Comparison of ENCODE assay signal across 16 mouse cellular contexts in genomic region chr9:58458856-58459553, GRCm38 (mm10). TPM values are rescaled to one million over a fixed set of nuclear protein-coding genes. Genes with fewer than 3 reads are reported as not detected.
DNase-seq lines count a peak whose midpoint lies in the region; ATAC-seq and TF ChIP-seq lines count a peak whose summit lies in the region.
"Had no signal": no experiment of that assay in that cellular context is flagged by ENCODE, and none has a peak within 500 bp of the region (broad histone marks: within the 10 kb centered on the region; RNA-seq: fewer than 3 reads in every experiment).

No protein-coding gene starts in this region.

- WGBS in heart, postnatal 0 days: 73% methylated on average over 6 of the region's 6 CpGs
- WGBS in heart, embryonic 10.5 days: 80% methylated on average over 6 of the region's 6 CpGs
- 76% methylated on average over 6 of the region's 6 CpGs for WGBS in midbrain, postnatal 0 days
- 80% methylated on average over 6 of the region's 6 CpGs for WGBS in midbrain, embryonic 10.5 days

- H3K27ac ChIP-seq in heart, postnatal 0 days (ENCODE audit: low read depth): no peak overlapping the region
- no peak overlapping the region for H3K27ac ChIP-seq in heart, embryonic 10.5 days
- no peak overlapping the region for H3K27ac ChIP-seq in midbrain, postnatal 0 days (ENCODE audit: low read depth, low read length)
- no peak overlapping the region for H3K27ac ChIP-seq in midbrain, embryonic 10.5 days (replicated peaks)
- H3K27ac ChIP-seq: hindbrain, embryonic 13.5 days; intestine, embryonic 15.5 days; liver, embryonic 12.5 days had no signal

- H3K9ac ChIP-seq in heart, postnatal 0 days (replicated peaks; ENCODE audit: low read depth, low read length): no peak overlapping the region
- H3K9ac ChIP-seq in midbrain, postnatal 0 days (replicated peaks; ENCODE audit: low read length, poor library complexity, severe bottlenecking): no peak overlapping the region
- H3K9ac ChIP-seq: hindbrain, embryonic 13.5 days; intestine, embryonic 15.5 days; liver, embryonic 12.5 days; neural tube, embryonic 13.5 days had no signal

- H3K4me3 ChIP-seq in heart, postnatal 0 days (ENCODE audit: low read depth, low read length): no peak overlapping the region
- no peak overlapping the region for H3K4me3 ChIP-seq in heart, embryonic 10.5 days
- no peak overlapping the region for H3K4me3 ChIP-seq in midbrain, postnatal 0 days (ENCODE audit: low read depth, low read length)
- no peak overlapping the region for H3K4me3 ChIP-seq in midbrain, embryonic 10.5 days
- H3K4me3 ChIP-seq: hindbrain, embryonic 13.5 days; intestine, embryonic 15.5 days; liver, embryonic 12.5 days; neural tube, embryonic 13.5 days had no signal

- H3K4me1 ChIP-seq in heart, postnatal 0 days (ENCODE audit: control insufficient read depth, insufficient read depth): peaks cover 16% of the 10 kb centered on the region
- peaks cover 7% of the 10 kb centered on the region; the same call in 1 of the 2 replicates for H3K4me1 ChIP-seq in heart, embryonic 10.5 days
- H3K4me1 ChIP-seq in midbrain, postnatal 0 days (ENCODE audit: insufficient read depth, low read length): peaks cover 10% of the 10 kb centered on the region; the same call in 1 of the 2 replicates
- peaks cover 34% of the 10 kb centered on the region for H3K4me1 ChIP-seq in midbrain, embryonic 10.5 days
- H3K4me1 ChIP-seq: liver, embryonic 12.5 days had no signal

- no peaks in the 10 kb centered on the region for H3K9me3 ChIP-seq in heart, postnatal 0 days (replicated peaks; ENCODE audit: control insufficient read depth, low read length)
- H3K9me3 ChIP-seq in heart, embryonic 10.5 days: no peaks in the 10 kb centered on the region
- H3K9me3 ChIP-seq in midbrain, postnatal 0 days (ENCODE audit: low read length): no peaks in the 10 kb centered on the region
- H3K9me3 ChIP-seq in midbrain, embryonic 10.5 days (replicated peaks): no peaks in the 10 kb centered on the region
- H3K9me3 ChIP-seq: hindbrain, embryonic 13.5 days; intestine, embryonic 15.5 days; liver, embryonic 12.5 days; neural tube, embryonic 13.5 days had no signal

- TF ChIP-seq EP300 in heart, postnatal 0 days (IDR thresholded peaks at IDR 0.05; ENCODE audit: low read depth): no peak

- no peak overlapping the region for H3K4me2 ChIP-seq in heart, postnatal 0 days (ENCODE audit: low read depth, low read length)
- no peak overlapping the region for H3K4me2 ChIP-seq in midbrain, postnatal 0 days (ENCODE audit: low read depth, low read length, poor library complexity, severe bottlenecking)
- H3K4me2 ChIP-seq: hindbrain, embryonic 13.5 days; intestine, embryonic 15.5 days; liver, embryonic 12.5 days; neural tube, embryonic 13.5 days had no signal

- ATAC-seq in heart, postnatal 0 days (ENCODE audit: insufficient read depth, low read depth): peak; percentile 49; the same call in 1 of the 2 replicates
- no peak for ATAC-seq in midbrain, postnatal 0 days (ENCODE audit: low FRiP score)
- no peak for ATAC-seq in granulocyte monocyte progenitor cell, adult 5-6 weeks (replicated peaks; ENCODE audit: poor library complexity, severe bottlenecking)
- ATAC-seq: intestine, embryonic 15.5 days; liver, embryonic 12.5 days had no signal

- H3K36me3 ChIP-seq in heart, postnatal 0 days (replicated peaks; ENCODE audit: control insufficient read depth, insufficient read depth, low read length): no peaks in the 10 kb centered on the region
- no peaks in the 10 kb centered on the region for H3K36me3 ChIP-seq in heart, embryonic 10.5 days
- no peaks in the 10 kb centered on the region for H3K36me3 ChIP-seq in midbrain, postnatal 0 days (ENCODE audit: insufficient read depth, low read length)
- no peaks in the 10 kb centered on the region for H3K36me3 ChIP-seq in midbrain, embryonic 10.5 days
- H3K36me3 ChIP-seq: hindbrain, embryonic 13.5 days; intestine, embryonic 15.5 days; liver, embryonic 12.5 days; neural tube, embryonic 13.5 days had no signal

- no peak for TF ChIP-seq CTCF in heart, postnatal 0 days (IDR thresholded peaks at IDR 0.05; ENCODE audit: low read depth)
- no peak for TF ChIP-seq CTCF in midbrain, postnatal 0 days (IDR thresholded peaks at IDR 0.05)

- H3K27me3 ChIP-seq in heart, postnatal 0 days (ENCODE audit: control insufficient read depth, insufficient read depth, low read length): no peaks in the 10 kb centered on the region
- H3K27me3 ChIP-seq in heart, embryonic 10.5 days (ENCODE audit: insufficient read depth, poor library complexity, severe bottlenecking): peaks cover 16% of the 10 kb centered on the region; the same call in 1 of the 2 replicates
- no peaks in the 10 kb centered on the region for H3K27me3 ChIP-seq in midbrain, postnatal 0 days (ENCODE audit: insufficient read depth, low read length)
- H3K27me3 ChIP-seq in midbrain, embryonic 10.5 days (ENCODE audit: low read depth, poor library complexity, severe bottlenecking): peaks cover 18% of the 10 kb centered on the region
- H3K27me3 ChIP-seq: hindbrain, embryonic 13.5 days; intestine, embryonic 15.5 days; neural tube, embryonic 13.5 days had no signal

- peak; percentile 64 to 66 for DNase-seq in cerebellum, postnatal 14 days
- no peak for DNase-seq in cerebellum, adult 18-20 months
- DNase-seq in heart, postnatal 0 days (ENCODE audit: low spot score): no peak
- DNase-seq in heart, embryonic 10.5 days (ENCODE audit: low spot score): no peak
- peak; percentile 73 for DNase-seq in midbrain, postnatal 0 days (ENCODE audit: low spot score)
- no peak for DNase-seq in midbrain, embryonic 10.5 days (ENCODE audit: low spot score)
- DNase-seq in urinary bladder, postnatal 36 days (ENCODE audit: low spot score in 2 of 2): no peak
- DNase-seq: cerebellum, postnatal 36 days; gastrocnemius, postnatal 10 days; right cerebral cortex, postnatal 14 days had no signal

RNA-seq across cellular contexts. Expression of gene Insyn1, which starts 29.4 kb away (rescaled TPM):
- total RNA-seq in heart, postnatal 0 days (2014; rRNA removed; ENCODE audit: low replicate concordance): 9.6 and 13.6 TPM in 2 replicates
- polyA plus RNA-seq in heart, postnatal 0 days (2015; fragmentation: Nextera tagmentation; extraction: Ambion mirVana): 0.77 and 0.80 TPM in 2 replicates
- polyA plus RNA-seq in heart, embryonic 10.5 days (2016; fragmentation: Nextera tagmentation; extraction: Ambion mirVana): 1.2 and 1.3 TPM in 2 replicates
- 118 and 131 TPM in 2 replicates for total RNA-seq in midbrain, postnatal 0 days (2014; rRNA removed)
- polyA plus RNA-seq in midbrain, postnatal 0 days (2015; fragmentation: Nextera tagmentation; extraction: Ambion mirVana): 7.2 and 9.0 TPM in 2 replicates
- 0.54 and 1.1 TPM in 2 replicates for polyA plus RNA-seq in midbrain, embryonic 10.5 days (2016; fragmentation: Nextera tagmentation; extraction: Ambion mirVana)
- not detected in 2 replicates for total RNA-seq in granulocyte monocyte progenitor cell, adult 5-6 weeks (2014; fragmentation: Nextera tagmentation)
- not detected in 2 replicates for total RNA-seq in granulocyte monocyte progenitor cell, adult 5-6 weeks (2017)
- total RNA-seq: megakaryocyte-erythroid progenitor cell, adult 5-6 weeks had no signal

Comparison
In these comparisons a context has a peak if more than half of its experiments do, and no peak if none do; other contexts are left out.
1. DNase-seq: peak in cerebellum, postnatal 14 days (2 of 2) and midbrain, postnatal 0 days (single experiment); none in cerebellum, adult 18-20 months (0 of 2), heart, postnatal 0 days (single experiment), heart, embryonic 10.5 days (single experiment), midbrain, embryonic 10.5 days (single experiment) and urinary bladder, postnatal 36 days (0 of 2).